Mouse (Mus musculus): ENCODE measurements around the gene Hes2.

The Hes2 gene

DNA sequence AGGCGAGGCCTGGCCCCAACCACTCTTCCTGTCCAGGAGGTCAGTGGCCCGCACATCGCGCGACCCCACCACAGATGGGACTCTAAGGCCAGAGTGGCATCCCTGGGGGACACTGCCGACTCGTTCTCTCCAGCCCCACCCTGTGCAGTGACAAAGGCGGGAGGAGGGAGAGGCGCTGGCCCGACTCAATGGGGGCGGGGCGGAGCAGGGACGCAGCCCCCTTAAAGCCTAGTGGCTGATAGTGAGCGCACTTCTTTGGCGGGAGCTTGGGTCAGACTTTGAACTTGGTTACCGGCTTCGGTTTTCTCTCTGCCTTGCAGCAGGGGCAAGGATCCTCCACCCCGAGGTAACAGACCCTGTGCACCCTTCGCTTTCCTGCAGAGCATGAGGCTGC, 615 bp downstream of the Hes2 start:
- DNase-seq (ENCODE audit: low spot score in 2 of 2): no peak

DNA sequence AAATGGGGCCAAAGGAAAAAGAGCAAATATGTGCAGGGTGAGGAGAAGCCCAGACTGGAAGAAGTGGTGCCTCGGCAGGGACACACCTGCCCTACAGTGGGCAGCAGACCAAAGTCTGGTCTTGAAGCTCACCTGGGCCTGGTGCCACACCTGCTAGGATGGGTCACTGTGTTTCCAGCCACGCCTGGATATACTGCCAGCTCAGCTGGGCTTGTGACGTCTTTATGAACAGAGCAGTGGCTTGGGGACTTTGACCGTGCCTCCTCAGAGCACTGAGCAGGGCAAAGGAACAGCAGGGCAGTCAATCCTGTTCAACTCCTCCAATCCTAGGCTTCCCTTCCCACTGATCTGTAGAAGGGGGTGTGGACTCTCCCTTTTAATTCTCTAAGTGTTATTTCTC, 2.1 kb downstream of the Hes2 start:
- no peak for DNase-seq (ENCODE audit: low spot score in 2 of 2)

DNA sequence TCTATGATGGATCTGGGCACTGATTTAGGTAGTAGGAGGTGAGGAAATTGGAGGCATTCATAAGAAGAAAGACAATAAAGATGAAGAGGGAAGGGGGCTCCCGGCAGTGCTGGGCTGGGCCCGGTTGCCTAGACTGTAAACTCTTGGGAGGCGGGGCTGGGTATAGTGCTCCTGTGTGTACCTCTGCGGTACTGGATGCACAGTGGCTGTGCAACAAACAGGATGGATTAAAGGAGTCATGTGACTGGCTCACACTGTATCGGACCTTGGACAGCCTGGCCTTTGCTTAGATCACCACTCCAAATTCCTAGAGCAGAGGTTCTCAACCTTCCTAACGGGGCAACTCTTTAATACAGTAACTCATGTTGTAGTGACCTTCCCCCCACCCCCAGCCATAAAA, 2.9 kb downstream of the Hes2 start:
- DNase-seq (ENCODE audit: low spot score in 2 of 2): no peak

DNA sequence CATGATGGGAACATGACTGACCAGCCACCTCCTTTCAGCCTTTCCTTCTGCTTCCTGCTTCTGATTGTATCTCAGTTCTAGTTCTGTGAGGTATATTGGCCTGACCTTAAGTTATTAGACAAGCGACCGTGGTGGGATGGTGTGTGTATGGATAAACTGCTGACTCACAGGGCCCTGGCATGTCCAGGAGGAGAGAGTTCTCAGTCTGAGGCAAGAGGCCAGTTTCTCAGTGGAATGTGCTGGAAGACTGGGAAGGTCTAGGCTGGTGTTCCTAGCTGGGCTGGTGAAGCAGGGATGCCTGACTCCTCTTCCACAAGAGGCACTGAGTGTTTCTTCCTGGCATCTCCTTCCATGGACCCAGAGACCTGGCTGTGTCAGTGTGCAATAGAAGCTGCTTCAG, 4.1 kb downstream of the Hes2 start:
- no peak for DNase-seq (ENCODE audit: low spot score in 2 of 2)

DNA sequence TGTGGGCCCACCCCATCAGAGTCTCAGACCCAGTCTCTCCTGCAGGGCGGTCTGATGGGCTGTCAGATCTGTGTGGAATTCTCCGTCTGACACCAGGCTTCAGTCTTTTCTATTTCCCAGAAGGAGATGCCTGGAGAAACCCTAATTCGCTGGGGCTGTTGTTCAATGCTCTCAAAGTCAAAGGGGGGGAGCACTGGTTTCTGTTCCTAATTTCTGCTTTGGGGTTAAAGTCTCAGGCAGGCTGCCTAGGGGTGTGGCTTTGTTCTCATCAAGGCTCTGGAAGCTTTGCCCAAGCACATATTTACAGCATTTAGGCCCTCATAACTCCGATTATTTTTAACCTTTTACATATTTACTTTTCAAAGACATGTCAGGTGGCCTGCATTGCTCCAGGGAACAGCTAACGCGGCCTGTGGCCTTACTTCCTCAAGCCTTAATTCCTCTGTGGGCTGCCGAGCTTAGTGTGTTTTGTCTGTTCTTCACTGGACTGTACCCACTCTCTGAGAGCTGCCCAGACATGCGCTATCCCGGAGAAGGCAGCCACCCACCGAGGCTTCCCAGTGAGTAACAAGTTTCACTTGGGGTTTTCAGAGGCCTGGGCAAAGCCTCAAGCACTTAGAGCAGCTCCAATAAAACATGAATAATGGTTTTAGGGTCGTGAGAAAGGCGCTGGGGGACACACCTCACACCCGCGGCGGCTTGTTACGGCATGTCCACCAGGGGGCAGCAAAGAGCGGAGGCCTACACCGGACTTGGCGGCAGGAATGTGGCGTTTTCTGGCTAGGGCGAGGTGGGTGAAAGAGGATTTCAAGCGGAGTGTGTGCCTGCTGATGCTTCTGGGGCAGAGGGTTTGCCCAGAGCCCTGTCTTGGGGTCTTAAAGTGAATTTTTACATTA, 6.6 kb downstream of the Hes2 start:
- peak; percentile 78 to 87 for DNase-seq (ENCODE audit: low spot score in 2 of 2)

DNA sequence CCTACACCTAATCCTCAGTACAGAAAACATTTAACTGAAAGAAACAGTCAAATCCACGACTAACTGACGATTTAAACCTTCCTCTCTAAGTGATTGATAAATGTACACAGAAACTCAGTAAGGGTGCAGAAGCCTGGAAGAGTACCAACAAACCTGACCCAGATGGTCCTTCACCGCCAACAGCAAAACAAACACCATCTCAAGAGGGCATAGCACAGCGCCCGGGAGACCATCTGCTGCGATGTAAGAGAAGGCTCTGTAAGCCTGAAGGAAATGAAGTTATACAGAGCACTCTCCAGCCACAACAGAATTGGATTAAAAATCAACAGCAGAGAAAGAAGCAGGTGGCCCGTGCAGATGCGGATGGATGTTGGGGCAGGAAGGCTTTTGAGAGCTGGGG, 9.4 kb downstream of the Hes2 start:
- no peak for DNase-seq (ENCODE audit: low spot score in 2 of 2)

DNA sequence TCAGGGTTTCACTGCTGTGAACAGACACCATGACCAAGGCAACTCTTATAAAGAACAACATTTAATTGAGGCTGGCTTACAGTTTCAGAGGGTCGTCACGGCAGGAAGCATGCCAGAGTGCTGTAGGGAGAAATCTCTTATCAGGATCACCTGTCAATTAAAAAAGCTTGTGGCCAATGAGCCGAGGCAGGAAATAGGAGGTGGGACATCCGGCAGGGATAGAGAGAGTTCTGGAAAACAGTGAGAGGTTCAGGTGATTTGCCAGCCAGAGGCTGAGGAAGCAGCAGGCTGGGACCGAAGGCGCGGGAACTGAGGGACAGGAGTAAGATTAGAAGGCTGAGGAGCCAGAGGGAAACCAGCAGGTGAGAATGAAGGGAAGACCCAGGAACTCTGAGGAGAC, 10.4 kb downstream of the Hes2 start:
- DNase-seq (ENCODE audit: low spot score in 2 of 2): no peak

DNA sequence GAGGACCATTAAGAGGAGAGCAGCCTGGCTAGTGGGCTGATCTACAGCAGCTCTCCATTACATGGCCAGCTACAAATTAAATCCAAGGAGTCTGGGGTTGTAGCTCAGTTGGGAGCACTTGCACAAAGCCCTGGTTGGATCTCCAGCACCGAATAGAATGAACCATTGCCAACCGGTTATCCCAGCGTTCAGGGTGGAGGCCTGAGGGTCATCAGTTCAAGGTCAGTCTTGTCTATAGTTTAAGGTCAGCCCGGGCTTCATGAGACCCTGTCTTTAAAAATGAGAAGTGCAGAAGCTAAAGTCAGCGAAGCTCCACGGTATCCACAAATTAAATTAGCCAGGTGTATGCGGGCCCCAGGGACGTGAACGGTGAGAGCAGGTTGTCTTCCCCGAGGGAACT, 11.6 kb downstream of the Hes2 start:
- no peak for DNase-seq (ENCODE audit: low spot score in 2 of 2)

DNA sequence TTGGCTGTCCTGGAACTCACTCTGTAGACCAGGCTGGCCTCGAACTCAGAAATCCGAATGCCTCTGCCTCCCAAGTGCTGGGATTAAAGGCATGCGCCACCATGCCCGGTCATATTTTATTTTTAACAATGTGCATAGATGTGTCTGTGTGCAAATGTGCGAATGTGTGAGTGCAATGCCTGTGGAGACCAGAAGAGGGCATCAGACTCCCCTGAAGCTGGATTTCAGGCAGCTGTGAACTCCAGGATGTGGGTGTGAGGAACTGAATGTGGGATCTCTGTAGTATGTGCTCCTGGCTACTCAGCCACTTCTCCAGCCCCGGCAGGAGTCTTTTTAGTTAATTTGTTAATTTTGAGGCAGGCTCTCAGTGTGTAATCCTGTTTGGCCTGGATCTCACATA, 12.9 kb downstream of the Hes2 start:
- DNase-seq (ENCODE audit: low spot score in 2 of 2): no peak

DNA sequence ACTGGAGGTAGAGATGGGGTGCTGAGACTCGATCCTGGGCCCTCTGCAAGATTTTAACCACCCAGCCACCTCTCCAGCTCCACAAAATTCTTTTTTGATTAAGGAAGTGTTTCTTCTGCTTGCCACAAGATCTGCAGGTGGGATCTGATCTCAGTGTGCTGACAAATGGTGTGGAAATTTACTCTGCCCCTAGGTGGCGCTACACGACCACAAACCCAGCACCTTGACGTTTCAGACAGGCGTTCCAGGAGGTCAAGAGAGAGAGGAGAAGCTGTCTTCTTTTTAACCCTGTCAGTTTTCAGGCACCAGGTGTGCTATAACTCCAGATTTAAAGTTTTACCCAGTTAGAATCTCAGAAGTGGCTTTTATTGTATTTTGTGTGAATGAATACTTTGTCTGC, 14.4 kb downstream of the Hes2 start:
- DNase-seq (ENCODE audit: low spot score in 2 of 2): peak; percentile 69 to 85

DNA sequence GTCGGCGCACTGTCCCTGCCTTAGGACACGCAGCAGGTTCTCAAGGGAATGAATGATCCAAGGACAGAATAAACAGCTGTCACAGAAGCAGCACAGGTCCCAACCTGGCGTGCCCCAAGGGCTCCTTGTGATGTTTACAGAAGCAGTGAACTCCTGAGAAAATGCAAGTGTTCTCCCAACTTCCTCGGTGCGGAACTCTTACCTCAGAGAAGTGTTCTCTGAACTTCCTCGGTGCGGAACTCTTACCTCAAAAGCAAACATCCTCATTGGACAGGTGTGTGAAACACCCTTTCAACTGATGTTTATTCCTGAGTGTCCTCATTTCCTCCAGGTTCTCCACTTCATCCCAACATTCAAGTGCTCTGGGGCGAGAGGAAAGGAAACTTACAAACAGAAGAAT, 15.3 kb downstream of the Hes2 start:
- DNase-seq (ENCODE audit: low spot score in 2 of 2): no peak

DNA sequence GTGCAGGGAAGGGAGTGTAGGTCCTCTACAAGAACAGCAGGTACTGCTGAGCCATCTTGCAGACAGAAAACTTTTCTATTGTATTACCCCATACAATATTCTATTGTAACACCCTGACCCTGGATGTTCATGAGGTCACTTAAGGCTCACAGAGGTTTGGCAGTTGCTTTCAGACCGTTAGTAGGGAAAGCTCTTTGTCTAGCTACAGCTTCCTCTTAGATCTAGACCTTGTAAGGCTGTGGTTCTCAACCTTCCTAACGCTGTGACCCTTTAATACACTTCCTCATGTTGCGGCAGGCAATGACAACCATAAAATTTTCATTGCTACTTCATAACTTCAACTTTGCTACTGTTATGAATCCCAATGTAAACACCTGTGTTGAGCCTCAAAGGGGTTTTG, 18.0 kb downstream of the Hes2 start:
- DNase-seq (ENCODE audit: low spot score in 2 of 2): no peak

DNA sequence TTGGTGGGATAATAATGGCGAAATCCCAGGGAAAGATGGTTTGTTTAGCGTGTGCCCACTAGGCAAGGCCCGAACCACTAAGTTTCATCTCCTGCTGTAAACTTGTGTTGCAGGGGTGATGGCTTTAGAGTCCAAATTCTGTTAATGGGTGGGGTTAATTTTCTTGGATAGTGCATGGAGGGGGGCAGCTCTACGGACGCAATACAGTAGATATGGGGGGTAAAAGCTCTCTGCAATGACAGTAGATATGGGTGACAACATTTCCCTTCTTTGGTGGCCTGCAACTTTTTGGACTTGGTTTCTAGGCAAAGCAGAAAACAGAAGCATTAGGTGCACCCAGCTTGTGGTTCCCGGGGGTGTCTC, 18.5 kb downstream of the Hes2 start:
- DNase-seq (ENCODE audit: low spot score in 2 of 2): no peak

DNA sequence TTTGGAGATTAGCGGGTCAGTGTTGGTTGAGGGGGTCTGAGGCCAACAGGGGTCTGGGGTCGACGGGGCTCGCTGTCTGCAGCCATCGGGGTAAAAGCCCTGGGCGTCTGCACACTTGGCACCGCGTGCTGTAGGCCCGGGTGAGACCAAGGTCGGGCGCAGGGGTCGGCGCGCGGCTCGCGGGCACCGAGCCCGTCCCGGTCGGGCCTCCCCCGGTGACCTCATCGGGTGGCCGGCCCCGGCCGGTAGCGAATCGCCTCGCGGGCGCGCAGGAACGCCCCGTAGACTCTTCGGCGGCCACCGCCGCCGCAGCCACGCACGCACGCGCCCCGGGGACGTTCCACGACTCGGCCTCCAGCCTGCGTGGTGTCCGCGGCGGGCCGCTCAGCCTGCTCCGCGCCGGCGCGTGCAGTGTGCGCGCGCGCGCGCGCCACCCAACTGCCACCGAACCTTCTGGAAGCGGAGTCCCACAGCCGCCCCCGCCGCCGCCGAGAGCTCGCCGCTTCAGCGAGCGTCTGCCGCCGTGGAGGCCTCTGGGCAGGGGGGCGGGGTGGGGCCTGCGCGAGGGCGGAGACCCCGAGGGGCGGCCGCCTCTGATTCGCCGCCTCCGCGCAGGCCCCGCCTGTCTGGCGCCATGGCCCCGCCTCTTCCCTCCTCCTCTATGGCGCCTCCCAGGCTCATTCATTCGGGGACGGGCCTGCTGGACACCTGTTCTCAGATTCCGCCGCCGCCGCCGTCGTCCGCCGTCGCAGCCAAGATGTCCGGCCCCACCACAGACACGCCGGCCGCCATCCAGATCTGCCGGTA, 19.1 kb downstream of the Hes2 start, which contains the start of gene Acot7:
TSS of gene Acot7 (plus strand) at position 598 of the 807 bp plus-strand sequence.
- peak; percentile 76 to 92 for DNase-seq (ENCODE audit: low spot score in 2 of 2)

DNA sequence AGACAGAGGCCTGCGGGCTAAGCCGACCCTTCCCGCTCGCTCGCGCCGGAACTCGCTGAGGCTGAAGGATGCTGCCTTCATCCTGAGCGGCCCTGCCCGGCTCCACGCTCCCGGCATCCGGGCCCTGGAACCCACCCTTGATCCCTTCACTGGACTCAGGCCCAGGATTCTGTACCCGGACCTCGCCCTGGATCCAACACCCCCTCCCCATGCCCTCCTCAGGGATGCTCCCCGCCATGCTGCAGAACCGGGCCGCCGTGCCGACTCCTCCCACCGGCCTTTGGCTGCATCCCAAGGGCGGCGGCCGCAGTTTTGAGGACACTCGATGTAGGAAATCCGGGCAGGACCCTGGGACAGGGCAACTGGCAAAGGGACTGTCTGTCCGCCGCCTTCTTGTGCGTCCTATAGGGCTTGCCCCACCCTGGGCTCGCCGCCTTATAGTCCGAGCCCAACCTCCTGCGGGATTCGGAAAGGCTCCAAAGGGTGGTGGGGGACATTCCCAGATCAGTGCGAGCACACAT, 19.7 kb downstream of the Hes2 start:
- DNase-seq (ENCODE audit: low spot score in 2 of 2): peak in 1 of 2 experiments; percentile 53

DNA sequence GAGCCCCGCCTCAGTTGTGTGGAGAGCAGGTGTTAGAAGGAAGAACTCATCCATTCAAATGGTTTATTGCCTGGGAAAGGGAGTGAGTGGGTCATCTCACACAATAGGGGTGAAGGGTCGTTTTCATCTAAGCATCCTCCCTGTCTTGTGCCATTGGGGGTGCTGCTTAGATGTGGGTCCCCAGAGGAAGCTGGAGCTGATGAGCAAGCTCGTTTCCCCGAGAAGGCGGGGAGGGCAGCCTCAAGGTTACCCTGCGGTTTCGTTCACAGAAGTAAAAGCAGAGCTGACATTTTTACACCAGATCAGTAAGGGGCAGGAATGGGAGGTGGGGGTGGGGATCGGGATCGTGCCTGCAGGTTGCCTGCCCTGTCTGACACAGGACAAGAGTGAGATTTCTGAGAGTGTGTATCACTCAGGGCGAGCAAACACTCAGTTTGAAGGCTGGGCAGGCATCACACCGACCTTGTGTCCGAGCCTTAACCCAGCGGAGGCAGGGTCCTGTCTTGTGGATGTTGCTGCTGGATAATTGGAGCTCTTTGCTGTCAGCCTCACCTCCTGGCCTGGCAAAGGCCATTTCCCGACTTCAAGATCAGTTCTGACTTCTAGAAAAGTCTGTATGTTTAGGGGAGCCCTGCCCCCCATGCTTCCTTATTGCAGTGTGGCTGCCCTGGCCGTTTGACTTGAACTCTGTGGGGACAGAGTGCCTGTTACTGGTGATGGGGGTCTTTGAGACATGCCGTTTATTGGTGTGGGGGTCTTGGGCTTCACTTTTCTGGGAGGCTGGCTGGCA, 20.4 kb downstream of the Hes2 start:
- peak in 1 of 2 experiments; percentile 32 for DNase-seq (ENCODE audit: low spot score in 2 of 2)

DNA sequence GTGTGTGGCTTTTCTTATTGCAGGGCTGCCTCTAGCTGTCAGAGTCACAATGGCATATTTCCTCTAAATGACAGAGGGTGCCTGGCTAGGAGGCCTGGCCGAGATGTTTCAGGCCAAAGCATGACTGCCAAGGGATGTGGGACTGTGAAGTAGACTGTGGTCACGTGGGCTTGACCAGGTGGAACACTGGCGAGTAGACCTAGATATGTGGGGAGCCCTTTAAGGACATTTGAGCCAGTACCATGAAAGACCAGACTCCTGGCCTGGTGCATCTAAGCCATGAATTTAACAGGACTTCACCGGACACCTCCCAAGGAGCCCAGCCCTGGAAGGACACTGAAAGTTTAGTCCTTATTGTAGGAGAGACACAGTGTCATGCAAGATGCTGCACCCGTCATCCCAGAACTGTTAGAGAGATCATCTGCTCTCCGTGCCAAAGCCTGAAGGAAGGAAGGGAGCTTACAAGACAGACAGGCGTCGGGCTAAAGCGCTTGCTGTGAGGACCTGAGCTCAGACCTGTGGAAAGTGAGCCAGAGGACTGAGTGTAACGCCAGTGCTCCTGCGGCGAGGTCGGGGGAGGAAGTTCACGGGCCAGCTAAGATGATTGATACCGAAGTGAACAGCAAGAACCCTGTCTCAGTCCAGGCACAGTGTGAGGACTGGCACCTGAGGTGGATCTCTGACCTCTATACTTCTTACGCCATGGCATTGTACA, 21.4 kb downstream of the Hes2 start:
- DNase-seq (ENCODE audit: low spot score in 2 of 2): no peak

DNA sequence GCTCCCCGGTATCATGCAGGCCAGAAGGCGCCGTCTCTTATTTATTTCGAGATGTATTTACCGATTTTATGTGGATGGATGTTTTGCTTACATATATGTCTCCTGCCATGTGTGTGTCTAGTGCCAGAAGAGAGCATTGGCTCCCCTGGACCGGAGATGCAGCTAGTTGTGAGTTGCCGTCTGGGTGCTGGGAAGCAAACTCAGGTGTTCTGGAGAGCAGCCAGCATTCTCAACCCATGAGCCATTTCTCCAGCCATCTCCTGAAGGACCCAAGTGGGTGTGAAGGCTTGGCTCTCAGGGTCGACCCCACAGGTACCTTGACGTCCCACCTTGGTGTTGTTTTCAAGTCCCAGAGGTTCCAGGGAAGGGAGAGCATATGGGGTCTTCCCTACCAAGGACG, 23.5 kb downstream of the Hes2 start:
- DNase-seq (ENCODE audit: low spot score in 2 of 2): no peak

DNA sequence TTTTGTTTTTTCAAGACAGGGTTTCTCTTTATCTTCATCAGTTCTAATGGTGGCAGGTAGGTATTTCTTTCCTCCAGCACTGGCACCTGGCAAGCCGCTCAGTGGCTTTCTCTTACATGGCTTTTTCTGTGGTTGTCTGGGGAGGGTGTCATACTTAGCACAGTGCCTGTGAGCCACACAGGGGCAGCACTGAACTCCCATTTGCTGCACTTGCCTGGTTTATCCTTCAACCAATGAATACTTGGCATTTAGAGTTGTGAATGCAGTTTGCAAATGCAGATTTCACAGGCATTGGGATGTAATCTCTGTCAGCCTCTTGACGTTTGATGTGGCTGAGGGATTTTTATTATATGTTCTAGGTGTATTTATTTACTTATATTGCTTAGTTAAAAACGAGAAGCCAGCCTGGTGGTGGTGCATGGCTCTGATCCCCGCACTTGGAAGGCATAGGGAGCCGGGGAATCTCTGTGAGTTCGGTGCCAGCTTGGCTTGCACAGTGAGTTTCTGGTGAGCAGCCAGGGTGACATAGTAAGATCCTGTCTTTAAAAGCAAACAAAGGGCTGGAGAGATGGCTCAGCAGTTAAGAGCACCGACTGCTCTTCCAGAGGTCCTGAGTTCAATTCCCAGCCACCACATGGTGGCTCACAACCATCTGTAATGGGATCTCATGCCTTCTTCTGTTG, 25.8 kb downstream of the Hes2 start:
- no peak for DNase-seq (ENCODE audit: low spot score in 2 of 2)

DNA sequence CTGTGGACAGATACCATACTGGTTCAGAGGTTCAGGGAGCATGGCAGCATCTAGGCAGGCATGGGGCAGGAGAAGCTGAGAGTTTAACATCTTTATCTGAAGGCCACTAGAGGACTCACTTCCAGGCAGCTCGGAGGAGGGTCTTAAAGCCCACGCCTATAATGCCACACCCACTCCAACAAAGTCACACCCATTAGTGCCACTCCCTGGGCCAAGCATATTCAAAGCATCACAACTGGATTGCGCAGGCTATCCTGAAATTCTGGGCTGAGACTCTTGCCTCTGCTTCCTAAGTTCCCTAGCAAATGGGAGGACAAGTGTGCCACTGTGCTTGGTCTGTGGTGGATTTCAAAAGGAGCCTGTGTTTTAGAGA, 26.5 kb downstream of the Hes2 start:
- DNase-seq (ENCODE audit: low spot score in 2 of 2): no peak
